Mouse (Mus musculus): ENCODE measurements at regions not wholly inside any gene's neighbourhood (a gene's known extent, or its start where the extent isn't known, plus 50 kb on each side); places are given as distances from the start of the nearest gene placed in this dataset.

DNA sequence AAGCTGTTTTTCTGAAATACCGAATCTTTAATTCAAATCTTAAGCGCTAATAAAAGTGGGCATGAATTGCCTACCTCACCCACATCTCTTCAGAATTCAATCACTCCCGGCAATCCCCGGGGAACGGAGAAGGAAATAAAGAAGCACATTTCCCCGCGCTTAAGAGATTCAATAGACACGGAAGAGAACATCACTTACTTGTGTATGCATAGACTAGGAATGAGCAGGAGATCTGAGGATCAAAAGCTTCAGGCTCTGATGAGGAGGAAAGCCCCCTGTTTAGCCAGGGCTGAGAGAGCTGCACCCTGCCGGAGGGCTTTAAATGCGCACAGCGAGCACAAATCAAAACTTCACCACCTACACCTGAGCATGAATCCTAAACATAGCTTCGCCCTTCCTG, 72.0 kb upstream of the Arglu1 start:
- no peak for DNase-seq (ENCODE audit: low spot score in 2 of 2)

DNA sequence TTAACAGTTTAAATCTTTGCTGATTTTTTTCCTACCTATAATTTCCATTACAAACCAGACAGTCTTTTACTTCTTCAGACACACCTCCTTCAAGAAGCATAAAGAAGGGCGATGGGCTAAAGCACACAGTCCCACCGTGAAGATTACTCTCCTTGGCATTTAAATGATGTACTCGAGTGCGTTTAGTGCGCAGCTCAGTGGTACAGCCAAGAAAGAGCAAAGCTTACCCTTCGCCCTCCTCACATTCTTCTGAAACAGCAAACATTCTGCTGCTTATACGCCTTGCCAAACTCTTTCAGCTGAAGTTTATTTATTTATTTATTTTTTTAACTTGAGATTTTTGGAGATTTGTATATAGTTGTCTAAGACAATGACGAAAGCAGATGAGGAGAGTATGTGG, 68.0 kb upstream of the Arglu1 start:
- DNase-seq (ENCODE audit: low spot score in 2 of 2) = no peak

DNA sequence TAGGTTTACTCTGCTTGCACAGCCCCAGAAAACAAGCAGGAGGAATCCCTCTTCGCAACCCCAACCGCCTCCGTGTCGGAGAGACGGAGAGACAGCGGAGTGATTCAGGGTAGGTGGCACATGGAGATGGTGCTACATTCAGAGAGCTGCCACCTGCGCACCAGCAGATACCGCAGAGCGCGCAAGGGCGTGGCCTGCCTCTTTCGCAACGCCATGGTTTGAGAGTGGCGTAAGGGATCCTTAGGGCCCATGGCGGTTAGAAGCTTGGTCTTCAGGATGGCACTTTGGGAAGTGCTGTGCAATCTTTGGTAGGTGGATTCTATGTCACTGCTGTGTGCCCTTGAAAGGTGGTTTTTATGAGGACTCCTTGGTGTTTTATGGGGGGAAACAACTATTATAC, 60.9 kb upstream of the Arglu1 start:
- no peak for DNase-seq (ENCODE audit: low spot score in 2 of 2)

DNA sequence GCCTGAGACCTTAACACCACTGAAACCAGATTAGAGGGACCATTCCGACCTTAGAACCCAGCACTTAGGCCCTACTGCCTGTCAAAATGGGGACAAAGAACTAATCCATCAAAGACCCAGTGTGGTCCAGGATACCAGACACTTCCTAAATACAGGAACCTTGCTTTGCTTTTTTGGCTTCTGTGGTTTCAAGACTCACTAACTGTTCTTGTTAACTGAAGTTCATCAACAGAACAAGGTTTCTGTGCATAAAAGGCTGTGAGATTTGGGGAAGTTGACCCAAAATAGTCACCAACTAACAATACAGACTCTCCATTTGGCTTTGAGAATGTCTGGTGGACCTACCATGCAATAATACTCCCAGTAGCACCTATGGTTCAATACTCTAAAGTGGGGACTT, 56.4 kb upstream of the Arglu1 start:
- DNase-seq (ENCODE audit: low spot score in 2 of 2) = no peak

DNA sequence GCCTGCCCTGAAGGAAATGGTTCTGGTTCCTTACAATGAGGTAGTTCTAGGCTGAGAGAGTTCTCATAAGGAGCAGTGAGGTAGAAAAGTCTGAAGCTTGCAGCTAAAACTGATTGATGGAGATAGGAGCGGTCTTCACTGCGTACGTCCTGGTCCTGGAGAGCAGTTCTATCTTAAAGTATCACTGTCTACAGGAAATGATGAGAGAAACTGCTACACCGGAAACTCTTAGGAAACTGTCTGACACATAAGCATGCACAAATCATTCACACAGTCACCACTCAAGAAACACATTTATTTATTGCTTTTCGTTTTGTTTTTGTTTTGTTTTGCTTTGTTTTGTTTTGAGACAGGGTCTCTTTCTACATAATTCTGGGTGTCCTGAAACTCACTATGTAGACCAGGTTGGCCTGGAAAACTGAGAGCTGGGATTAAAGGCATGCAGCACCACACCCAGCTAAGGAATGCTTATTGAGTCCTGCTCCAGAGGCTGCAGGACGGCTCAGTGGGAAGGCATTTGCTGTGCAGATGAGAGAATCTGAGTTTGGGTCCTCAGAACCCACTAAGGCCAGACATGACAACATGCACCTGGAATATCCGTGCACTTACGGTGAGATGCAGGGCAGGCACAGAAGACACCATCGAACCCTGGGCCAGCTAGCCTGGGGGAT, 55.4 kb upstream of the Arglu1 start:
- DNase-seq (ENCODE audit: low spot score in 2 of 2) = no peak

Measured in spleen, postnatal 4 days (tissue).